Mouse (Mus musculus) myocyte (in vitro differentiated cells): ENCODE results near the gene Epb41l4b.

ENCODE experiments used
- E2F4 ChIP-seq: IDR thresholded peaks from one replicate; pipeline ENCODE4 v1.6.1; 2011; ENCODE audit warnings: mild to moderate bottlenecking, control low read depth, moderate library complexity; ENCODE audit not compliant: insufficient read depth
- MAX ChIP-seq: IDR thresholded peaks from one replicate; pipeline ENCODE4 v1.6.1; 2011; ENCODE audit warnings: low read depth, mild to moderate bottlenecking, control low read depth
- MYOD1 ChIP-seq, 3 experiments: IDR thresholded peaks; one replicate each; pipeline ENCODE4 v1.6.1; 2011; ENCODE audit warnings: control low read depth in 2 of 3, low read depth in 2 of 3, mild to moderate bottlenecking in 2 of 3, moderate library complexity in 1 of 3; ENCODE audit not compliant: insufficient read length in 2 of 3, control insufficient read depth in 1 of 3
- POLR2A ChIP-seq: IDR thresholded peaks from one replicate; pipeline ENCODE4 v1.6.1; 2011; ENCODE audit warnings: low read depth, mild to moderate bottlenecking, control low read depth, moderate library complexity; ENCODE audit not compliant: insufficient read length
- REST ChIP-seq: IDR thresholded peaks from one replicate; pipeline ENCODE4 v1.6.1; 2011; ENCODE audit warnings: mild to moderate bottlenecking, control low read depth, moderate library complexity; ENCODE audit not compliant: insufficient read depth, insufficient read length
- TCF12 ChIP-seq: IDR thresholded peaks from one replicate; pipeline ENCODE4 v1.6.1; 2011; ENCODE audit warnings: mild to moderate bottlenecking, control low read depth; ENCODE audit not compliant: poor library complexity, insufficient read depth, severe bottlenecking
- TCF3 ChIP-seq: IDR thresholded peaks from one replicate; pipeline ENCODE4 v1.6.1; 2011; ENCODE audit warnings: low read depth, control low read depth; ENCODE audit not compliant: insufficient read length

- TF ChIP-seq REST (no peak), POLR2A (no peak), MYOD1 (IDR thresholded peaks at IDR 0.05; ENCODE audit: control insufficient read depth in 1 of 3, insufficient read length in 2 of 3, low read depth in 2 of 3) (no peak), TCF3 (no peak), TCF12 (no peak), E2F4 (no peak), MAX (no peak)
Measured at GRCm38 (mm10) chr4:56963687-56964086, 179.6 kb downstream of the Epb41l4b start.
